Mouse (Mus musculus) cerebellum, adult 2 months (tissue): ENCODE data around the gene Tex48.

Source experiments
- CTCF ChIP-seq: fragments of 200-500 bp; IDR thresholded peaks from 2 replicates; pipeline ENCODE4 v1.5.1; 2011; ENCODE audit warnings: low read depth, mild to moderate bottlenecking, control low read depth, low read length, moderate library complexity, borderline replicate concordance; ENCODE audit not compliant: insufficient read depth
- POLR2A ChIP-seq: fragments of 200-500 bp; IDR thresholded peaks from 2 replicates; pipeline ENCODE4 v1.6.1; 2011; ENCODE audit warnings: low read length, control low read depth, borderline replicate concordance; ENCODE audit not compliant: insufficient read depth

DNA sequence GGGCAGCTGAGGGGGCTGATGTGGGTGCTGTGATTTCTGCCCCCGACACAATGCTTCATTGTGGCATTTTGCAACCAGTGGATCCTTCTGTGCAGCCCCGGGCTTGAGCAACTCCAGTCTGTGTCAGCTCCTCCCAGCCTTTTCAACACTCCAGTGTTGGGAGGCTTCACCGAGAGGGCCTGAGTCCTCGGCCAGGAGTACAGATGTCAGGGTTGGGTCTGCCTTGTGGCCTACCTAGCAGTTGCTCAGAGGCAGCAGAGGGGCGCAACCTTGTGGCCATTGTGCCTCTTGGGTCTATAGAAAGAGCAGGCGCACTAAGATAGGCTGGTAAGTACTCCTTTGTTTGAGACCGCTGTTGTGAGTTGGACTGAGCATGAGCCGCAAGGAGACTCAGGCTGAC is 62.1 kb downstream of the Tex48 start:
- TF ChIP-seq CTCF, result no peak
- TF ChIP-seq POLR2A, result no peak
